Mouse (Mus musculus) kidney, adult 8-10 months (tissue): ENCODE measurements around the gene Olfr168.
"Not testable (repeated sequence)": the region's sequence is repeated elsewhere in the genome, so short reads cannot be mapped to it uniquely, and the experiment has no call there.

Source experiments
- DNase-seq, 2 experiments: peaks; one replicate each; pipeline ENCODE4 v3.0.0; 2022

The Olfr168 gene

DNA sequence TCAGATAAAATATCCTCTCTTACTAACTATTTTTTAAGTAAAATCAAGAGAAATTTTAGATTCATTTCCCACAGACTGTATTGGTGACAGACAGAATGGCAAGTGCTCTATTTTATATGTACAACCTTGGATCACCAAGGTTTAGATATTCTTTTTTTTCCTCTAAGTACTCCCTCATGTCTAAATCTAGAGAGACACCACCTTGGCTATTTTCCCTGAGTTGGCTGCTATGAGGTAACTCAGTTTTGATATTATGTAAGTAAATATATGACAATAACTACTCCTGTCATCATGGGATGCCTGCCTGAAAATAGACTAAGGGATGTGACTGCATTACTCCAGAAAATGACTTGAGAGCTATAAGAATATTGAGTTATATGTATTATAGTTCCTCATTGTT, at the start of gene Olfr168:
TSS of gene Olfr168 (minus strand) at position 101 of the 400 bp plus-strand sequence.
- no peak for DNase-seq

- DNase-seq: not testable (repeated sequence)
These were observed 36.4 kb upstream of the Olfr168 start, which contains the start of gene Olfr169 for GRCm38 (mm10) chr16:19571709-19572108. Gene Olfr169, minus strand, starts transcription at chr16:19571809.

DNA sequence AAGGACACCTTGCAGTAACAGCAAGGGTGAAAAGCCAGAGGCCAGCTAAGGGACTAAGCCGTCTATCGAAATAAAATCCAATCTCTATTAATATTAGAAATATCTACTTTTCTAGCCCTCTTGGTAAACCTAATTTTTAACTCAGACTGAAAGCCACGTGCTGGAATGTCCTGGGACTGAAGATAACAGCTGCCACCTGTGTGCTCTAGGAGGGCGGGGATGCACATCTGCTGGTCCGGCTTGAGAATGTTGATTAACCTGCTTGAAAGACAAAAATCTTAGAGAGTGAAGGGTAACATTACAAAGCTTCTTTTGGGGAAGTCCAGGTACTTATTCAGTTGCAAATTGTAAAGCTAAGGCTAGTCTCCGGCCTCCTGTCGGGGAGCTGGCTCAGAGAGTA, 18.1 kb upstream of the Olfr168 start:
- DNase-seq: not testable (repeated sequence)

DNA sequence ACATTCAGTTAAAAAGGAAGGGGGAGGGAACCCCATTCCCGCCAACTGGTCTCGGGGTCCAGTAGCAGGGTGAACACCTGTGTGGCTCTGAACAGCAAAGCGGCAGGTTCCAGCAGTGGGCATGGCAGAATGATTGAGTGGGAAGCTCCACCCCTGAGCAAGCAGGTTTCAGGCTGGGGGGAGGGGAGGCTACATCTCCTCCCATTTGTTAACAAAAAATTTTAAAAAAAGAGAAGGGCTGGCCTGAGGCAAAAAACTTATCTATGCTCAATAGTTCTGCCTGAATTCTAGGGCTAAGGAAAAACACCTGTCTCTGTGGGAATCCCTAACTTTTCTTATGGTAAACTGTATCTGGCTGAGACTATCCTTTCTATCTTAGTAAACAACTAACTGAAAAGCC, 16.9 kb upstream of the Olfr168 start:
- peak; percentile 4 to 20 for DNase-seq

DNA sequence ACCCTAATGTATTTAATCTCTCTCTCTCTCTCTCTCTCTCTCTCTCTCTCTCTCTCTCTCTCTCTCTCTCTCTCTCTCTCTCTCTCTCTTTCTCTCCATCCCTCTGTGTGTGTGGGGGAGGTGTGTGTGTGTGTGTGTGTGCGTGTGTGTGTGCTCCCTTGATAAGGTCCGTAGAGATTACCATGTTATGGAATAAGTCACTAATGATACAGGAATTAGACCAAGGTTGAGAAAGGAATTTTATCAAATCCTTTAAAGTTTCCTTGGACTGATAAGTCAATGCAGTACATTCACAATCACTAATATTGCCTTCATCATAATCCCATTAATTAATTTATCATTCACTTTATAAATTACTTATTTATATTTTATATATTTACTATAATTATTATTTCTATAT, 13.2 kb downstream of the Olfr168 start, which contains the start of gene Olfr167:
TSS of gene Olfr167 (minus strand) at position 101 of the 400 bp plus-strand sequence.
- DNase-seq: no peak

- DNase-seq: no peak
These were observed 52.0 kb downstream of the Olfr168 start, which contains the start of gene Olfr166 for GRCm38 (mm10) chr16:19483394-19483793. Gene Olfr166, plus strand, starts transcription at chr16:19483694.
